Mouse (Mus musculus) right cerebral cortex, postnatal 25 days (tissue): ENCODE results near the gene March6.
A peak's percentile ranks its signal among the peaks of the same experiment; 100 is the strongest.

Experiments
- DNase-seq: peaks from one replicate; pipeline ENCODE4 v3.0.0; 2022

March6 gene

DNA sequence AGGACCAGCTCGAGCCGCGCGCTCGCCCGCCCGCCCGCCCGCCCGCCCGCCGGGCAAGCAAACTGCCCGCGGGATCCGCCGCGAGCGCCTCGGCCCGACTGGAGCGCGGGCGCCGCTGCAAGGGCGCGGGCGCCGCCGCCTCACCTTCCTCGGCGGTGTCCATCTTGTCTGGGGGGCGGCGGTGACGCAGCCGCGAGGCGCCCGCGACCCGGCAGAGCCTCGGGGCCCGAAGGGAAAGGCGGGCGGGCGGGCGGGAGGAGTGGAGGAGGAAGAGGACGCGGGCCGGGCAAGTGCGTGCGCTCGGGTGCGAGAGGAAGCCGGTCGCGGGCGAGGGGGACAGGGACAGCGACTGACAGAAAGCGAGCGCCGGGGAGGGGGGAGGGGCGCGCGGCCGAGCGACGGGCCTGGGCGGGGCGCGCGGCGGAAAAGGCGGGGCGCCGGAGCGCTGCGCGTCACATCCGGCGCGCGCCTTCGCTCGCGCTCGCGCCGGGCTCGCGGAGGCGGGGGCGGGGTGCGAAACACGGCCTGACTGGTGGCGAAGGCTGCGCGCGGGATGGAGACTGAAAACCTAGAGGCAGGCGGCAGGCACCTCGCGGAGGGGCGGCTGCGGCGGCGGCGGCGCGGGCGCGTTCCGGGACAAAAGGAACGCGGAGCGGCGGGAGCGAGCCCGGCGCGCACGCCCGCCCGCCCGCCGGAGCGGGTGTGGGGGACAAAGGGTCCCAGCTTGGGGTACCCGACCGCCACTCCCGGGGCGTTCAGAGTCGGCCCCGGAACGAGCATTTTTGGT lies at the start of gene March6:
TSS of gene March6 (minus strand) at position 395 of the 787 bp plus-strand sequence.
- peak; percentile 93 for DNase-seq

DNA sequence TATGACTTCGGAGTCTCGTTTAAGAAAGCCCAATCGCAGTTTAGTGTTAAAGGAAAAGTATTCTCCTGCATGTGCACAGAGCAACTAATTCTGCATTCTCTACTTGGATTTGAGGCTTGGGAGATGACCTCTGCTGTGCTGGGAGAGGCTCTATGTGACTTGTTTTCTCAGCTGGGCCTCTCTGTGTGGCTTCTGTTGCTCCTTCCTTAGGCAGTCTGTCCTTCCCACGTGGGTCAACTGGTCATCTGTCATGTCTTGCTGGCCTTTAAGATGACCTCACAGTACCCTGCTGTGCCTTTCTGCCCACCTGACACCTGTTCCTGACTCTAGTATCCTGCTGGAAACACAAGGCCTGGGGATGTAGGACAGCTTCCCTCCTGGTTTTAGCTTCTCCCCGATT lies 45.2 kb upstream of the March6 start:
- DNase-seq, result no peak

DNA sequence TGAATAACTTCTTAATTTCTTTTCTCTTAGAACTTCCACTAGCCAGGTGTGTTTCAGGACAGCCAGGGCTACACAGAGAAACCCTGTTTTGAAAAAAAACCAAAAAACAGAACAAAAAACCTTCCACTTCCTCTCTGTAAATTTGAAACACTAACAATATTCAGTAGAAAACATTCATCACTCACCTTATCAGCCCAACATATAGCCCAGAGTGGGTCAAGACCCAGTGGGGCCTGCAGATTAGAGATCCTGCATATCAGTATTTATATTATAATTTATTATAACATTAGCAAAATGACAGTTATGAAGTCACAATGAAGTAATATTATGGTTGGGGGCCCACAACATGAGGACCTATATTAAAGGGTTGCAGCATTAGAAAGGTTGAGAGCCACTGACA lies 42.8 kb upstream of the March6 start:
- DNase-seq, result no peak

DNA sequence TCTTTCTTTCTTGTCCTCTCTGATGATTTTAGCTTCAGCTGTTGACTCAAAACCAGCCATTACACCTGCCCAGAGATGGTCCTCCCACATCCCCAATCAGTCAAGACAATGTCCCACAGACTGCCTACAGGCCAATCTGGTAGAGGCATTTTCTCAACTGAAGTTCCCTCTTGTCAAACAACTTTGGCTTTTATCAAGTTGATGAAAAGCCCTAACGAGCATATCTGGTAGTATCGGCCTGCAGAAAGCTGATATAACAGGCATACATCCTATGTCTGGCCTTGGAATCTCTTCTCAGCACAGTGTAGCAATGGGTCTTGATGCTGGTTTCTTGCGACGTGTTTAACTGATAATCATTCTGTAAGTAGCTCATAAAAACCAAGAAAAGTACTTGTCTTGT lies 42.4 kb upstream of the March6 start:
- DNase-seq, result no peak

DNA sequence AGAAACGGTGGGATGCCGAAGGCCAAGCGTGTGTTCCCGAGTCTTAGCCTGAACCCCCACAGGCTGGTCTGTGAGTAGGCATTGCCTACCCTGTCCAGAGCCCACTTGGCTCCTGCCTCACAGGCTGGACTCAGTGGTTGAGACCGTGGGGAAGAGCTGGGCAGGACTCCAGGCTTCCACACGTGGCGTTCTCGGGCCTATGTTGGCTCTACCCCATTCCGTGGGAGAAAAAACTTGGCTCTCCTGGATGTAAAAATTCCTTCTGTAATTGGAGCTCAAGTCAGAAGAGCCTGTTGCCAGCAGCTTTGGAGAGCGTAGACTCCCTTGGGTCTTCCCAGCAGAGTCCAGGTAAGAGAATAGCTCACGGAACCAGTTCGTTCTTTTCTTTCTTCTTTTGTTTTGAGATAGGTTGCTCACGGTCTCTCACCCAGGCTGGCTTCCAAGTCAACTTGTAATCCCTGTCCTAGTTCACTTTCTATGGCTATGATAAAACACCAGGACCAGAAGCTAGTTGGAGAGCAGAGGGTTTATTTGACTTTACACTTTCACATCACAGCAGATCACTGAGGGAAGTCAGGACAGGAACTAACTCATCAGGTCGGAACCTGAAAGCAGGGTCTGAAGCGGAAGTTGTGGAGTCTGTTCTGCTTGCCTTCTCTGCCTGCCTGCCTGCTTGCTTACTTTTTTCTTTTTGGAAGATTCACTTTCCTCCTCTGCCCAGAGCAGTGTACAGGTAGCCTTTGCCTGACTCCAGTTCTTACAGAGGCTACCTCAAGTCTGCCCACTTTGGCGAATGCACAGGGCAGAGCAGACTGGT lies 41.3 kb upstream of the March6 start:
- DNase-seq, result peak; percentile 62

DNA sequence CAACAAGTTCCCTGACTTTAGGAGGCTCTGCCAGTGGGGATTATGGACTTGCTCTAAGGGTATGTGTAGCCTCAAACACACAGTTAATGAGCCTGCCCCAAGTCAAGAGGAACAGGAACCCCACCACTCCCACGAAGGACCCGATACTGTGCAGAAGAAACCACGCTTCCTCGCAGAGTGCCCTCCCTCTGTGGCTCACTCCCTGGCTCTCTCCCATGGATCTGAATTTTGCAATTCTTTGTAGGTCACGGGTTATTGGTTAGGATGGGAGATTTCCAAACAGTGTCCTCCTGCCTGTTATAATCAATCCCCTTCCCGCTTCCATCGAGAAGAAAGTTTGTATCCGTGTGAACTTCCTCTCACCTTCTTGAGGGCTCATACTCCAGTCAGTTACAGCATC lies 40.1 kb upstream of the March6 start:
- DNase-seq, result no peak

DNA sequence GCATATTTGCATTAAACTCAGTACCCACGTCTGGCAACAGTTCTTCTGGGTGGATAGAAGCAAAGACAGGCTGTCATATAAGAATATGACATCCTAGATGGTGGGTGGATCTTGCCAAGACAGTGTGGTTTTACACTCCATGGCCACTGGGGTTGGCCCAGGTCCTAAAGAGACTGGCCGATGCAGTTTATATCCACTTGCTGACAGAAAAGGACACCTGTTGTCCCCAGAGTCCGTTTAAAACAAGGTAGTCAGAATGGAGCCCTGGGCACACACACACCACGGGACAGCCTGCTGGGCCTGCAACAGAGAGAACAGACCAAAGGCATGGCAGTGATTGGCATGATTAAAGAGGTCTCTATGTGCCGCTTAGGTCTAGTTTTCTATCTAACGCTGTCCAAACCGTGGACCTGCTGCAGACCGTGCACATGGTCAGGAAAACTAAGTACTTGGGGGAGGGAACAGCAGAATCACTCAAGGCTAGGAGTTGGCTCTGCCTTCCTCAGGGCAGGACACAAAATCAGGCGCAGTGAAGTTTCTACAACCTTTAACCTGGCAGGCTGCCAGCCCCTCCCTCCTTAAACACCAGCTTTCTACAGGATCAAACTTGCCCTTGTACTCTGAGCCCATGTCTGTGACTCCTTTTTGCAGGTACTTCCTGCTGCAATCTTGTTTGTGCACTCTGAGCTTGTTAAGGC lies 38.6 kb upstream of the March6 start:
- no peak for DNase-seq

DNA sequence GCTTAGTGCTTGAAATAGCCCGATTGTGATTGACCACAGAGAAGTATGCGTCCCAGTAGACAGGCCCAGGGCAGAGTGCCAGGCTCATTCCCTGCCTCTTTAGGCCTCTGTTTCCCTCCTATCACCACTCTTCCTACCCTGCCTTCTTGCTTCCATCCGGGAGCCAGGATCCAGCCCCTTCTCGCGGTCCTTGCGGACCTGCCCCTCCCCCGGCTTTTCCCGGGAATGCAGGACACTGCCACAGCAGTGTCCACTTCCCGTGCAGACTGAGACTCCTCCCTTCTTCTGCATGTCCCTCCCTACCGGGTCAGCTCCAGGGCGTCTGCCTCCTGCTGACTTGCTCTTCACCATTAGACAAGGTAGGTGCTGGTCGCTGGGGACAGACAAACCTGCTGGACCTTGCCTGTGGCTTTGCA lies 37.7 kb upstream of the March6 start:
- DNase-seq, result no peak

DNA sequence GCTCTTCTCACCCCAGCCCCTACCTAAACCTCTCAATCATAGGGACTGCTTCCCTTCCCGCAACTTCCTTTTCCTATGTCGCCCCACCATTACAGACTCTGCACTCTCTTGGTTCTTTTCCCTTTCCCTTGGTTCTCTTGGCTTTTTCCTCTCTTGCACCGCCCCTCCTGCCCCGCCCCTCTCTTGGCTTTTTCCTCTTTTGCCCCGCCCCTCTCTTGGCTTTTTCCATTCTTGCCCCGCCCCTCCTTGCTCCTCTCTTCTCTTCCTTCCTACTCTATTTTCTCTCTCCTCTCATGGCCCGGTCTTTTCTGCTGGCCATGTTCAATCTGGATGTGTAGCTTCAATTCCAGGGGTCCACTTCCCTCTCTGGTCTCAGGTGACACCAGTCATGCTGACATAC lies 36.6 kb upstream of the March6 start:
- DNase-seq, result no peak

DNA sequence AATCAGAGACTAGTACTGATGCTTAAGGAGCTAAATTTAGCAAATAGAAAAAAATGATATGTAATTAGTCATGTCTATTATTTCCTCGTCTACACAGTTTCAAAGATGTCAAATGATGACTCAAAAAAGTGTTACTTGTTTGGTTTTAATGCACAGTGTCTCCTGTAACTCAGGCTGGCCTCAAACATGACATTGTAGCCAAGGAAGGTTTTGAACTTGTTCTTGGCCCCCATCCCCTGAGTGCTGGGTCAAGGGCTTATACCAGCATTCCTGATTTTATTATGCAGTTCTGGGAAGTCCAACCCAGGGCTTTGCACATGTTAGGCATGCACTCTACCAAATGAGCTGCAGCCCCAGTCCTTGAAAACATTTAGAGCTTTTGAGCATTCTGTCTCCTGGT lies 34.9 kb upstream of the March6 start:
- no peak for DNase-seq

DNA sequence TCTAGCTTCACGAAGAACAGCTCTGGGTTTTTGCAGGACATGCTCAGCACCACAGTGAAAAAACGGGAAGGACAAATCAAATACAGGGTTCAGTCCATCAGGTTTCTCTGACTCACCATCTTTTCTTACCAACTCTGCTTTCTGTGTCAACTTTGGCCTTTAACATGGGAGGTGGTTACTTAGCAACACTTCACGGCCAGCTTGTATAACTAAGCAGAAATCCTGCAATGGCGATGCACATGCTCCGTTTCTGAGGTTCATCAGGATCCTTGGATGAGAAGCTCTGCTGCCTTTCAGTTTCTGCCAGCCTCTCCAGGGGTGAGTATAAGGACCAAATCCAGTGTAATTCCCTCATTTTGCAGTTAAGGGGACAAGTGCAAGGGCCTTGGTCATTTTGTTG lies 34.3 kb upstream of the March6 start, which contains the start of gene Cmbl:
TSS of gene Cmbl (plus strand) at position 206 of the 400 bp plus-strand sequence.
- no peak for DNase-seq

DNA sequence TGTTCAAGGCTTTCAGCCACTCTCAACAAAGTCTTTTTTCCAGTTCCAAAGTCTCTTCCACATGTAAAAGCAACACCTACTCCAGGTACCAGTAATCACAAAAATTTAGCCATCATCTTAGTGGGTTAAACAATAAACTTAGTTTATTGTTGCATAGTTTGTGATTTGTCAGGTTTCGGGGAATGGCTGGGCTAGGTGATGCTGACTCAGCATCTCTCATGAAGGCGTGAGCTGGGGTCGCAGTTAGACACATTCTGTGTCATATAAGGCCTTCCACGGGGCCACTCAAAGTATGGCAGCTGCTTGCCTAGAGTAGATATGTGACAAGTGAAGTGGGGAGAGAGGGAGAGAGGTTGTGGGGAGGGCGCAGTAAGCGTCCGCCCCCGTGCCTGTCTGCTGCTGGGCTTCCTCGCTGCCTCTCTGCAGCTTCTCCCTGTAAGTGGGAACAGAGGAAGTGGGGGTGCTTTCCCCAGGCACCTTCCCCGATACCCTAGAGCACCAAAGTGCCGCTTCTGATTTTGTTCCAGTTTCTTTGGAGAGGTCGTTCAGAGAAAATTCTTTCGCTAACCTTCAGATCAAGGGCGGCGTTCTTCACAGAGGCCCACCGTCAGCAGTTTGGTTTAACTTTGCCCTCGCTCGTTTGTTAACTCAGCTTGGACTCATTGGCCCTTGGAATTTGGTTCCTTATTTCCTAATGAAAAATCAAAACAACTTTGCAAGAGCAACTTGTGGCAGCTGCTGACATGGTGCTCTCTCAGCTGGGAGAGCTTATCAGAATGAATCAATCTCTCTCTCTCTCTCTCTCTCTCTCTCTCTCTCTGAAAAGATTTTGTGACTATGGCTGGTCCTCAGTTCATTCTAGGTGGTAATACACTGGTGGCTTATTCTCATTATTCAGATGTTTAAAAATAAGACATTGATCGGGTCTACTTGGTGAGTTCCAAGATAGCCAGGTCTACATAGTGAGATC lies 33.0 kb upstream of the March6 start:
- no peak for DNase-seq

DNA sequence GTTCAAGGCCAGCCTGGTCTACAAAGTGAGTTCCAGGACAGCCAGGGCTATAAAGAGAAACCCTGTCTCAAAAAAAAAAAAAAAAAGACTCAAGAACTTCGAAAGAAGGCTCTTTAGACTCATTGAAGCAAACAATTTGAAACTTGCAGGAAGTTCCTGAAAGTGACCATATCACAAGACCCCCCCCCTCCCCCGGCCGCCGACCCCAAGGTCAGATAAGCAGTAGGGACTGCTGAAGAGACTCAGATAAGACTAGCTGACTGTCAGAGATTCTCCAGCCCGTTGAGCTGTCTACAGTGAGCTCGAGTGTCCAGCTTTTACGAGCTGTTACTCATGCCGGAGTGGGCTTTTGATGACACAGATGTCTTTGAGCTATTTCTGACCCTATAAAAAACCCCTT lies 32.0 kb upstream of the March6 start:
- DNase-seq, result no peak

DNA sequence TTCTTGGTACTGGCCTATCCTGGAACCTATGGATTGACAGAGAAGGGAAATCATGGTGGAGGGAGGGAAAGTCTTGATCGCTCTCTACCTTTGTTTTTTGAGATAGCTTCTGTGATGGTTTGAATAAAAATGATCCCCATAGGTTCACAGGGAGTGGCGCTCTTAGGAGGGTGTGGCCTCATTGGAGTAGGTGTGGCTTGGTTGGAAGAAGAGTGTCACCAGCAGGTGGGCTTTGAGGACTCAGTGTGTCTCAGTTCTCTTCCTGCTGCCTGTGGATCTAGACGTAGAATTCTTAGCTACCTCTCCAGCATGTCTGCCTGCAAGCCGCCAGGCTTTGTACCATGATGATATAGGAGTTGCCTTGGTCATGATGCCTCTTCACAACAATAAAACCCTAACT lies 31.1 kb upstream of the March6 start:
- no peak for DNase-seq

DNA sequence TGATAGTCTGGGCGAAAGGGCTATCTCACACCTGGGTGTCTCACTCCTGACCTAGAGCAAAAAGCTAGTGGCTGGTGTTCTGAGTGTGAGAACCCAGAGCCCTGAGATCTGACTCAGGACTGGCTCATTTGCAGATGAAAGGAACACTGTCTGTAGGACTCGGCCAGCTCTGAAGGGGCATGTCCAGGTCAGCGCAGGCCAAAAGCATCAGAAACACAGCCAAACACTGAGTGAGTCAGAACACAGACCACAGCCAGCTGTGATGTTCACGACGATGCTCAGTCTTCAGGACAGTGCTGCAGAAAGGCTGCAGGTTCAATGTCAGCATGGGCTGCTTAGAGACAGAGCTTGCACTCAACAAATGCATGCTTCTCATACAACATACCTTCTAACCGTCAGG lies 30.5 kb upstream of the March6 start:
- no peak for DNase-seq

DNA sequence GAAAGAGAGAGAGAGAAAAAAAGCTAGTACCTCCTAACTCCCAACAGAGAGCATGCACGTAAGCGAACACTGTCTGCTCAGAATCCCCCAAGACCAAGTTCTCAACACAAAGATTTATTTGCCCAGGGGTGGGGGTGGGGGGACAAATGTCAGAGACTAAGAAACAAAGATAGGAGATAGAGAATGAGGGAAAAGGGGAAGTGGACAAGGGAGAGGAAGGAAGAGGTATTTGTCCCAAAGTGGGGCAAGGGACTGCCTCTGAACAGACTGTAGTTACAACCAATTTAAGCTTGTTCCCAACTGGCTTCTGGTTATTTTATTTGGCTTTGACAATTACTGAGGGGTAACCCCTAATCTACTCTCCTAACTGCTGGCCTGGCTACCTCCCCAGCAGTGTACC lies 24.0 kb upstream of the March6 start:
- DNase-seq, result no peak

DNA sequence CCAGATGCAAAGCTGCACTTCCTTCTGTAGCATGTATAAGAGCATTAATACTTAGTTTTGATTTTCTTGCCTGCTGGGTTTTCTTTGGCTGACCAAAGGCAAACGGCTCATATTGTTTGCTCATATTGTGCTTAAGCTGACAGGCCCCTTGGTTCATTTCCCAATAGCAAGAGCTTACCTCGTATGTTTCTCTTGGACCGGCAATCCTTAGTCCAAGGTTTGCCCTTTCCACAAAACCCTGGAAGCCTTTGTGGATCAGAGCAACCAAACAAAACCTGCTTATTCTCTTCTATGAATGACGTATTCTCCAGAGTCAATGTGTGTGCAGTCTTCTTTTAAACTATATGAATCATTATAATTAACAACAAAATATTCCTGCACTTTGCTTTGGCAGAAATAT lies 19.5 kb upstream of the March6 start:
- no peak for DNase-seq

DNA sequence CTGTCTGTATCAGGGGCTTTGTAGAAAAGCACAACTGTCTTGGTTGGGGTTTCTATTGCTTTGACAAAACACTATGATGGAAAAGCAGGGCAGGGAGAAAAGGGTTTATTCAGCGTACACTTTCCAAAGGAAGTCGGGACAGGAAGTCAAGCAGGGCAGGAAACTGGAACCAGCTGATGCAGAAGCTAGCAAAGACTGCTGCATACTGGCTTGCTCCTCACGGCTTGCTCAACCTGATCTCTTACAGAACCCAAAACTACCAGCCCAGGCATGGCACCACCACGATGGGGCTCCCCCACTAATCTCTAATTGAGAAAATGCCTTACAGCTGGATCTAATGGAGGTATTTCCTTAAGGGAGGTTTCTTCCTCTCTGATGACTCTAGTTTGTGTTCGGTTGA lies 16.6 kb upstream of the March6 start:
- no peak for DNase-seq

DNA sequence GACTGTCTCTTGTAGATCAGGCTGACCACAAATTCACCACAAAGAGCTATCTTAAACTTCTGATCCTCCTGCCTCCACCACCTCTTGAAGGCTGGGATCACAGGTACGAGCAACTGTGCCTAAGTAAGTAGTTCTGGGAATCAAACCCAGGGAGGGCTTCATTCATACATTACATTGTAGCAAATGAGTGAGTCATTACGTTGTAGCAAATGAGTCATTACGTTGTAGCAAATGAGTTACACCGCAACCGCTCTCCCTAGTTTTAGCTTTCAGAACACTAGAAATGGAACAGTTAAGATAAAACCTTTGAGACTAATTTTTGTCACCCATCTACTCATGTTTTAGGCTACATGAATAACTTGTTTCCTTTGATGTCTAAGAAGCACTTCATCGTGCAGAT lies 15.4 kb upstream of the March6 start:
- DNase-seq, result no peak

DNA sequence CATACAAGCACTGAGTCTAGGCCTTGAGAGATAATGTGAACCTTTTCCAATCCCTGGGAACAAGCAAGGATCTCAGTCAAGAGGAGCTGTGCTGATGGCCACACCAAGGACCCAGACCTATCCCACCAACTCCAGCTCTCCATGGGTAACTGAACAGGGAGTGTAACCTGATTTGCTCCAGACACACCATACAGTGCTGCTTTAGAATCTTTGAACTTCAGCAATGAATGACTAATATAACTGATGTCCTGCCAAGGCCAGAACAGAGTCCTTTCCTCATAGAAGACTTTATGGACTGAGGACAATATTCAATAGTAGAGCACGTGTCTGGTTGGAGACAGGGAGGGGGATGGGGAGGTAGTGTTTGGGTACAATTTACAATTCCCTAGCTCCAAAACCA lies 14.2 kb upstream of the March6 start:
- DNase-seq, result no peak

DNA sequence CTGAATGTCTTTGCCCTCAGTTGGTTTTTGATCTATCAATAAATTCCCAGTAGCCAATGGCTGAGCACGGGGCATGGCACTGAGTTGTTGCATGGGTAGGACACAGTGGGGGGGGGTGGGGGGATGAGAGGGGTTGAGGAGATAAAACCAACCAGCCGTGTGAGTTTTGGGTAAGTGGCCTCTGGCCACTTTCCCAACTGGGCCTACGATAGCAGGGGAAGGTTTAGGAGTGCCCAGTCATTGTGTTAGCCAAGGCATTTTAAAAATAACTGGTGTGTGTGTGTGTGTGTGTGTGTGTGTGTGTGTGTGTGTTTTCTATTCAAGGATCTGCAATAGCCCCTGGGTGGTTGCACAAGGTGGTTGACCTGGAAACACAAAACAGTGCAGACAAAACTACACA lies 12.4 kb upstream of the March6 start:
- DNase-seq, result no peak
